Mouse (Mus musculus) heart, embryonic 16.5 days (tissue): ENCODE measurements around the gene Mpst. TPM values are rescaled to one million over a fixed set of nuclear protein-coding genes. Genes with fewer than 3 reads are reported as not detected.

Experiments used
- polyA plus RNA-seq: library from polyadenylated mRNA; unstranded; fragments of >200 nt; fragmentation: Nextera tagmentation; extraction: Ambion mirVana; gene quantifications from 2 replicates; pipeline ENCODE4 v1.2.1, GENCODE M21; 2015

Mpst gene
- polyA plus RNA-seq, 1 experiment from 2014 or later: 2.1 TPM

Other genes with a start within 250 kb of the Mpst start
- gene Ift27, start 232.3 kb upstream of the Mpst start, polyA plus RNA-seq: 37.1 and 46.4 TPM in 2 replicates
- 1.00 and 1.1 TPM in 2 replicates for gene Pvalb, start 200.0 kb upstream of the Mpst start, polyA plus RNA-seq
- 4.9 and 5.3 TPM in 2 replicates for gene Ncf4, start 161.6 kb upstream of the Mpst start, polyA plus RNA-seq
- 0.43 and 0.44 TPM in 2 replicates for gene Csf2rb2, start 100.7 kb upstream of the Mpst start, polyA plus RNA-seq
- gene Csf2rb, start 80.7 kb upstream of the Mpst start, polyA plus RNA-seq: 1.4 and 2.3 TPM in 2 replicates
- gene Tex33, start 10.5 kb upstream of the Mpst start, polyA plus RNA-seq: not detected in 2 replicates
- 39.7 and 41.7 TPM in 2 replicates for gene Tst, start 509 bp upstream of the Mpst start, polyA plus RNA-seq
- 18.9 and 22.6 TPM in 2 replicates for gene Kctd17, start 22.1 kb downstream of the Mpst start, polyA plus RNA-seq
- gene Tmprss6, start 62.2 kb downstream of the Mpst start, polyA plus RNA-seq: 0.38 and 0.79 TPM in 2 replicates
- gene Il2rb, start 88.9 kb downstream of the Mpst start, polyA plus RNA-seq: 1.8 and 4.9 TPM in 2 replicates
- gene C1qtnf6, start 125.0 kb downstream of the Mpst start, polyA plus RNA-seq: 33.1 and 33.5 TPM in 2 replicates
- gene Sstr3, start 138.3 kb downstream of the Mpst start, polyA plus RNA-seq: 0.09 TPM in 1 of 2 replicates, not detected in the other
- 38.2 and 88.5 TPM in 2 replicates for gene Rac2, start 166.4 kb downstream of the Mpst start, polyA plus RNA-seq
- 7.0 and 9.6 TPM in 2 replicates for gene Cyth4, start 190.6 kb downstream of the Mpst start, polyA plus RNA-seq